Mouse (Mus musculus): ENCODE data around the gene Ccdc137.
"Not testable (repeated sequence)": the region's sequence is repeated elsewhere in the genome, so short reads cannot be mapped to it uniquely, and the experiment has no call there.

Ccdc137 gene

DNA sequence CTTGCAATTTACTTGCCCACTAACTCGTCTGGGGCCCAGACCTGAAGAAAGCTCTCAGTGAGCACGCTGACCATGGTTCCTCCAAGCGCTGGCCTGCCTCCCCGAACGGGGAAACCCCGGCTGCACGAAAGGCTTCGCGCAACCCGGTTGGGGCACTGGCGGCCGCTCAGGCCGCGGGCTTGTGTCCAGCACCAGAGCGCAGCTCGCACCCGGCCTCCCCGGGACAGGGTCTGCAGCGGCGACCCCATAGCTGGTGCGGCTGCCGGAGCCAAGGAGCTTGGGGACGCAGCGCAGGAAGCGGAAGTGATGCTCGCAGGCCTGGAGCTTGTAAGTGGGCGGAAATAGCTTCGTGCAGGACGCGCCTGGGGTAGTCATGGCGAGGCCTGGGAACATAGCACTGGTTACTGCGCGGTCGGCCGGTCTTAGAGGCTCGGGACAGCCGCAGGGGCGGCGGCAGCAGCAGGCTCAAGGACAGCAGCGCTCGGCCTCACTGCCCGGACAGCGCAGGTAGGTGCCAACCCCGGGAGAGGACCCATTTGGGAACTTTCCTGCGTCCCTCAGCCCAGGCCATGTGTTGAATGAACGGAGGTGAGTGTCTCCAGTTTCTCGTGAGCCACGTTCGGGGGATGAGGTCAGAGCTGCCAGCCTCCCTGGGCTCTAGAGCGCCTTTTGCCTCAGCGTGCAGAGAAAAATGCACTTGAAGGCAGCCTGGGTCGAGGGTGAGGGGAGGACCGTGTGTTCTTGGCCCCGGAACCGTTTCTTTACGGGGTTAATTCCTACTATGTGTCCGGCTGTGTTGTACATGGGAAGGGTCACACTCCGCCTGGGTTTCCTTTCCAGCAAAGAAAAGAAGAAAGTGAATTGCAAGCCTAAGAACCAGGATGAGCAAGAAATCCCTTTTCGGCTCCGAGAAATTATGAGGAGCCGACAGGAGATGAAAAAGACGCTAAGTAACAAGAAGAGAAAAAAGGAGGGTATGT lies at the start of gene Ccdc137, which contains the start of gene Oxld1:
TSS of gene Ccdc137 (plus strand) at position 344 of the 980 bp plus-strand sequence.
TSS of gene Oxld1 (minus strand) at position 297 of the 980 bp plus-strand sequence.
- peak; percentile 79 to 84 for DNase-seq

DNA sequence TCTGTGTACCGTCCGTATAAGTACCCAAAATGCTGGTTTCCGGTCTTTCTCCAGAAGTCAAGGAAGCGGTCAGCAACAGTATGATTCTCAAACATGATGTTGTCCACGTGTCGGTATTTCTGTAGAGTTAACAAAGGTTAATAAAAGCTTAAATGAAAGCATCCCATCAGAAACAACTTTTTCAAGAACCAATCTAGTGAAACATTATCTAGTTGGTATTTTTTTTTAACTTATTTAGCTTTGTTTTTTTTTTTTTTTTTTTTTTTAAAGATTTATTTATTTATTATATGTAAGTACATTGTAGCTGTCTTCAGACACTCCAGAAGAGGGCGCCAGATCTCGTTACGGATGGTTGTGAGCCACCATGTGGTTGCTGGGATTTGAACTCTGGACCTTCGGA lies 44.3 kb upstream of the Ccdc137 start:
- DNase-seq: not testable (repeated sequence)

DNA sequence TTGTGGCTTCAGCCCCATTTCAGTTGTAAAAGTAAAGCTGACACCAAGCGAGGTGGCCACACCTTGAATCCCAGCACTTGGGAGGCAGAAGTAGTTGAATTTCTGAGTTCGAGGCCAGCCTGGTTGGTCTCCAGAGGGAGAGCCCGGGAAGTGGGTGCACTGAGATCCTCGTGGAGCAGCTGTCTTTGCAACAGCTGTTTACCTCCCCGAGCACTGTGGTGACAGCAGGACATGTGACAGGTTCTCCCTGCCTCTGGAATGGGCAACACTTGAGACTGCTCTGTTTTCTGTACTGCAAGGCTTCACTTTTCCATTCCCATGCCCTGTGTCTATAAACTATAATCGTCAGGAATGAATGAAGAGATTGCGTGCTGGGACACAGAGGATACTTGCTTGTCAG lies 40.1 kb upstream of the Ccdc137 start:
- DNase-seq: no peak

DNA sequence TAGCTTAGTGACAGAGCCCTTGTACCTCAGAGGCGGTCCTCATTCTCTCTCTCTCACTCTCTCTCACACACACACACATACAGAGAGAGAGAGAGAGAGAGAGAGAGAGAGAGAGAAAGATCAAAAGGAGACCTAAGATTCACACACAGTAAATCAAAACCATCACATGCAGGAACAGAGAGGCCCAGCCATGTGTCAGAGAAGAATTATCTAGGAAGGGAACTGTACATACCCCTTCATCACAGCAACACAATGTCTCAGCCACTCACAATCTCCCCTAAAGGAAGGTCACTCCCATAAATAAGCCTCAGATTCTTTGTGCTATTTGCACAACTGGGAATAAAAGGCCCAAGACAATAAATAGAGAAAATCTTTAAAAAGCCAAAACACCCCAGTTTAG lies 39.3 kb upstream of the Ccdc137 start:
- DNase-seq: no peak

DNA sequence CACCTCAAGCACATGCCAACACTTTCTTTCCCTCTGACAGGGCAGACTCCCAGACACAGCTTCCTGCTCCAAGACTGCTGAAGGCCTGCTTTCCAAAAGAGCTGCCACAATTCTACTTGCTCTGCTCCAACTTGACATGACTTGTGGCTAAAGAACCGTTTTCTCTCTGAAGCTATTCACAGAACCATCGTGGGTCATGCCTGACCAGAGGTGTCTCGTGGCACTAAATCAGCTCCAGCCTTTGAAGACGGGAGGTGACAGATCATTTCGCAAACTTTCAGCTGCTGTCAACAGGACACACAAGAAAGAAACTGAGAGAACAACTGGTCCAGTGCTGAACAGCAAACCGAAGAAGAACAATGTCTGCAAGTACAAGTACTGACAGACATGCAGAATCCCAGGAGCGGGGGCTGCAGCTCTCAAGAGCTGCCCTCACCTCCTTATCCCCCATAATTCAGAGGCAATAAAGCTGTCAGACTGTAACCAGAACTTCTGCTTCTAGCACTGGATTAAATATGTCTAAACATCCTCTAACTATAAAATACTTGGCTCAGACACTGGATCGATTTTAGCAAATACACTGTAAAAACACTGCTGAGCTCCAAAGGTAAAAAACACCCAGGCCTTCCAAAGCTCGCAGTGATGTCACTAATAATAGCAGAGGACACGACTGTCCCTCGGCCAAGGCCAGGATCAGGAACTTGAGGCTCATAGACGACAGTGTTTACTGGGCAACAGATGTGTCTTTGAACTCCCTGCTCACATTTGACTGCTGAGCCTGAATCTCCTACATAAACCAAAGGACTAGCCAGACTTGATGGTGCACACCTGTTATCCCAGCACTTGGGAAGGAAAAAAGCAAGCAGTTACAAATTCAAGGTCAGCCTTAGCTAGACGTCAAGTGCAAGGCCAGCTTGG lies 35.0 kb upstream of the Ccdc137 start:
- no peak for DNase-seq

DNA sequence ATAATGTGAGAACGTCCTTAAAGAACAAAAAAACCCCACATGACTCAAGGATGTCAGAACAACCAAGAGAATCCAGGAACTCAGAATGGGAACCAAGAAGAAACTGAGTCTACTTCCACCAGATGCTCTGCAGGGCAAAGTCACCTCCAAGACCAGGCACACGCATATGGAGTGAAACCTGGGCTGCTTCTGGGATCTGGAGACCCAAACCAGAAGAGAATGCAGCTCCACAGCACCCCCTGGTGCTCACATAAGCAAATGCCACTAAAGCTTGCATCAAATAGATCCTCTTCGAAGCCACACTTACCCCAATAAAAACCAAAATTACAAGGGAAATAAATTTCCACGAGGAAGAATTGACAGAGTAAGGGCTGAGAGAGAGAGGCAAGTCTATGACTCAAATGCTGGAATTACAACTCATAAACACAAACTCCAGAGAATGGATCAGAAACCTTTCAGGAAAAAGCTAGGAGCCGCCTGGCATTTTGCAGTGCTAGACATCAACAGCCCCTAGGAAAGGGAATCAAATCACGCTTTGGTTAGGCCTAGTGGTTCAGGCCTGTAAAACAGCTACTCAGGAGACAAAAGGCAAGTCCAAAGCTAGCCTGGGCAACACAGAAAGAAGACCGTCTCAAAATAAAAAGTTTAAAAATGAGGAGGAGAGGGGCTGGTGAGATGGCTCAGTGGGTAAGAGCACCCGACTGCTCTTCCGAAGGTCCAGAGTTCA lies 34.2 kb upstream of the Ccdc137 start:
- peak; percentile 81 to 82 for DNase-seq

DNA sequence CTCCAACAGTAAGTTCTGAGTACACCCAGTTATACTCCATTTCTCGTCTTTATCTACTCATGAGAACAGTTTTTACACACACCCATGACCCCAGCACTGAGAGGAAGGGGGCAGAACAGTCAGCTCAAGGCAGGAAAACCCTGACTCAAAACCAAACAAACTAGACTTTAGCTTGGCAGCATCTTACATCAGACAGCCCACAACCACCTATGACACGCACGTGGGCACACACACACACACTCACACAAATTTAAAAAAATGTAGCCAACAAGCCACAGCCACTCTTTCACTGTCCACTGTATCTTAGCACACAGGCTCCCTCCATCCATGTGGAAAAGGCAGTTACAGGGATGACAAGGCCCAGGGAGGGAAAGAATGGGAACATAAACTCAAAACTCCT lies 31.2 kb upstream of the Ccdc137 start:
- no peak for DNase-seq

DNA sequence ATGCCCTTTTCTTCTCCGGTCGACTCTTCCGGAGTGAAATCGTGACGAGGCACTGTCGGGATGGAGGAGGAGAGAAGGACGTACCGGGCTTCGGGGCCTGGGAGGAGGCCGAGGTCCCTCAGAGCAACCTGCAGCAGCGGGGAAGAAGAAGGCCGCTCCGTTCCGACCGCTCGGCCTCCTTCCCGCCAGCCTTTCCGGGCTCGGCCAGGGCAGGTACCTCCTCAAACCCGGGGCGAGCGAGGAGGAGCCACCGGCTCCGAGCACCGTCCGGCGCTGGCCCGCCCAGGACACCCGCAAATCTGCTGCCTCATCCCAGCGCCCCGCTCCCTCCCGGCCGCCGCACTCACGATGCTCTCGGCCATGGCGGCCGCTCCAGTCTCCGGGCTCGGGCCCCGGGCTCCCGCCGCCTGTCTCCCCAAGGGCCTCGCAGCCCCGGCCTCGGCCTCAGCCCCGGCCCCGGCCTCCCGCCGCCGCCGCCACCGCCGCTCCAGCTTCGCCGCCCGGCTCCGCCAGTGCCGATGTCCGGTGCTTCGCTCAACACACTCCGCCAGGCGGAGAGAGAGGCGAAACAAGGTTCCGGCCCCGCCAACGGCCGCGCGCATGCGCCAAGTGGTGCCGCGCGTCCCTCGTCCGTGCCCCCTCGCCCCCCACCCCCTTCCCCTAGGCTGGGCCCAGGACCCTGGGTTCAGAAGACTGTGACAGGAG lies 20.6 kb upstream of the Ccdc137 start, which contains the start of gene Nploc4:
TSS of gene Nploc4 (minus strand) at position 557 of the 705 bp plus-strand sequence.
- peak; percentile 93 to 95 for DNase-seq

DNA sequence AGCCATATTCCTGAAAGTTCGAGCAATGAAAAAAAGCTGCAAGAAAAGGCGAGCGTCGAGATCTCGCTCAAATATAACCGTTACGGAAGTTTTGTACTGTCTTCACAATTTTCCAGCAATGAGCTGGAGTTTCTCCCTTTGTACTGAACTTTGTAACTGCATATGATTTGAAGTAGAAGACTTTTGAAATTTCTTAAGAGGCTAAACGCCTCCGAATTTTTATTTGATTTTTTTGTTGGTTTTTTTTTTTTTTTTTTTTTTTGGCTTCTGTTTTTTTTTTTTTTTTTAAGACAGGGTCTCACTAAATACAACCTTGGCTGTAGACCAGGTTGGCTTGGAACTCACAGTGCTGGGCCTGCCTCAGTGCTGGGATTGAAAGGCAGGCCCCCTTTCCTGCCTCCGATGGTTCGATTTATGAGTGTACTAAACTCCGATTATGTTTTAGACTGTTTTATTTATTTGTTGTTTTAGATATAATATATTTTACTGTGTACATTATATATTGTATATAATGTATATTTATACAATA lies 20.0 kb upstream of the Ccdc137 start:
- no peak for DNase-seq

DNA sequence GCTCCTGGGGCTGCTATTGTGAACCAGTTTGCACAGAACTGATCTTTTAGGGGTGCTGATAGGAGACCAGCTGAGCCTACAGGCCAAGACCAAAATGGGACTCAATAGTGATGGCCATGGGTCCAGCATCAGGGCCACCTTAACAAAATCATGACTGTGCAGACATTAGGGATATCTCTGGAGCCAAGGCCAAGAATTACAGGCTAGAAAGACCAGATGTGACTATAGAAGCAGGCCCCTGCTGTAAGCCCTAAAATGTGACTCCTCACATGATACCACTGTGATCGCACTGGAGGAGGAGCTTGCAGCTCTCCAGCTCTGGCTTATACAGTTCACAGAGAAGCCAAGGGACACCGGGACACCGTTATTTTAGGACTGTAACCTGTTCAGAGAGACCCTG lies 15.6 kb upstream of the Ccdc137 start, which contains the start of gene Tspan10:
TSS of gene Tspan10 (plus strand) at position 301 of the 400 bp plus-strand sequence.
- DNase-seq: no peak

DNA sequence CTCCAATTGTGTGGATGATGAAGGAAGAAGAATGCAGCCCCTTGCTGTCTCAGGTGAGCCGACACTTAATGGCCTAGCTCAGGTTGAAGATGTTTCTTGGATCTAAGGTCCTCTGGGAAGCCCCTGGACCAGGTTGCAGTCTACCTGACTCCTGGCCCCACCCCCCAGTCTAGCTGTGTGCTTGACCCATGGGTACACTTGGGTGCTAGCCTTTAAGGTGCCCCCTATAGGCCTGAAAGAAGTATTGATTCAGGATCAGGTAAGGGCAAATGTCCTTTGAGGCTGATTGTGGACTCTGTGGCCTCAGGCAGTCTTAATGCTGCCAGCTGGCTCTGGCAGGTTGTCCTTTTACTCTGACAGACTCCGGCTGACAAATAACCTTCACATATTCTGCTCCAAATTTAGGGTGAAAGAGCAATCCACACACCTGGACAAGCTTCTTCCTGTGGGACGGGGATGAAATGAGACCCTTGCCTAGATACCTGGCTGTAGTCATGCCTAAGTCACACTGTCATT lies 15.1 kb upstream of the Ccdc137 start:
- DNase-seq: no peak

DNA sequence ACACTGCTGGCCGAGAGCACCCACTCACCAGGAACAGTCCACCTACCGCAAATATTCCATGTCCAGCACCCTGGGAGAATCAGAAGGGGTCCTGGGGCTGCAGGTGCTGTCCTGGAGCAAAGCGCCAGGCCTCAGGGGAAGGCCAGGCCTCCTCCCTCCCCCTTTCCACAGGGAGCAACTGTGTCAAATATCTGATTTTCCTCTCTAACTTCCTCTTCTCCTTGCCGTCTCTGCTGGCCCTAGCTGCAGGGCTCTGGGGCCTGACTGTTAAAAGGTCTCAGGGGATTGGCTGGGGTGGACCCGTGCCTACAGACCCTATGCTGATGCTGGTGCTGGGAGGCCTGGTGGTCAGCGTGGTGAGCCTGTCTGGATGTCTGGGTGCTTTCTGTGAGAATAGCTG lies 13.8 kb upstream of the Ccdc137 start:
- no peak for DNase-seq

DNA sequence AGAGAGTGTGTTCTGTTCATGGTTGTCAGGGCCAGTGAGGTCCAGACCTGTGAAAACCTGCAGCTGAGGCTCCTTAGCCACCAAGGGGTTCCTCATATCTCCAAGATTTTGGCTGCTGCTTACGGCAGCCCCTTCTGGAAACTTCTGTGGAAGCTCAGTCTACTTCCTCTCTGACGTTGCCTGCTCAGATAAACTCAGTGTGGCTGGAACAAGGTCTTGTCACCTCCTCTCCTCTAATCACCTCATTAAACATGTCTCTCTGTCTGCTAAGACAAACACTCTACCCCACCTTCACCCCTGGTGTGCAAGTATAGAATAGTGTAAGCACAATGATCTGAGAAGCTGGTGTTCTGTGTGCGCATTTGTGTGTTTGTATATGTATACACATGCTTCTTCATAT lies 12.4 kb upstream of the Ccdc137 start:
- no peak for DNase-seq

DNA sequence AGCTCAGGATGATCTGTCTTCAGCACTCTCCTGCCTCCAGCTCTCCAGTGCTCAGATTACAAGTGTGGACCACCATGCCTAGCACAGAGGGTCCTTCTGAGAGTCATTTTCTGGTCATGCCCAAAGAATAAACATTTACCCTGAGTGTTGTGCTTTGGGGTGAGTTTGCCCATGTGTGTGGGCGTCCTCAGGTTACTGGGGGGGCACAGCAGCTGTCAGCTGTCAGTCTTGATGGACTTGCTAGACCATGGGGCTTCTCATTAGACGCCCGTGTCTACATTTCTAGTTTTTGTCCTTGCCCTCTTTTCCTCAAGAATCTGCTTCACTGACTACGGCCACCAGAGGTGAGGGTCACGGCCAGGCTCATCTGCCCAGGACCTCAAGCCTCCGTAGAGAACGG lies 10.7 kb upstream of the Ccdc137 start:
- DNase-seq: no peak

DNA sequence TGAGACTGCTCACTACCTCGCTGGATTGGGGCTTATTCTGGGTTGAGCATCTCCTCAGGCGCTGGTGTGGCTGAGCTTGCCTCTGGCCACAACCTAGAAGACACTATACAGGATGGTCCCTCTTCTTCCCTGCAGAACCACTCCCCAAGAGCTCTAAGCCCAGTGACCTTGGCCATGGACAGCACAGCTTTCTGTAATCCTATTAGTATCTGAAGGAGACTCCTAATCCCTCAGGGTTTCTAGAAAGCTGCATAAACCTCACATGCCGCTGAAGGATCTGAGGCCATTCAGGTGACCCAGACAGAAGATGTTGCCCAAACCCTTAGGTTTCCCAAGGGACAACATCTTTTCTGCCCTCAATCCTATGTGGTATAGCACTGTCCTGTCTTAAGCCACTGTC lies 5.7 kb upstream of the Ccdc137 start:
- DNase-seq: no peak

DNA sequence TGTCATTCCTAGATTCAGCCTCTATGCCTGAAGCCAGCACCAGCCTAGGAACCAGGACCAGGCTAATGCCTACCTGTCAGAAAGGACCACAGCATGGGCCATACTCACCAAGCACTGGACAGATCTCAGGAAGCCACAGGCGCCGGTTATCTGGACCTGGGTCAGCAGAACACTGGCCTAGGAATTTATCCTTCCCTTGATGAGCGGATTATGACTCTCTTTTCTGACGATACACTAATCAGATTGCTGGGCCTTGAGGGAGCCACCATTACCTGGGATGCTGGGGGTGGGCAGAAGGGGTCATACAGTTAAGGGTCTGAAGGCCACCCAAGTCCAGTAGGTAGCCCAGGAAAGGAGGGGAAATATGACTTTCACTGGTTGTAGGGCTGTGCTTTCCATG lies 4.6 kb upstream of the Ccdc137 start, which contains the start of gene Pde6g:
TSS of gene Pde6g (minus strand) at position 195 of the 400 bp plus-strand sequence.
- DNase-seq: no peak

DNA sequence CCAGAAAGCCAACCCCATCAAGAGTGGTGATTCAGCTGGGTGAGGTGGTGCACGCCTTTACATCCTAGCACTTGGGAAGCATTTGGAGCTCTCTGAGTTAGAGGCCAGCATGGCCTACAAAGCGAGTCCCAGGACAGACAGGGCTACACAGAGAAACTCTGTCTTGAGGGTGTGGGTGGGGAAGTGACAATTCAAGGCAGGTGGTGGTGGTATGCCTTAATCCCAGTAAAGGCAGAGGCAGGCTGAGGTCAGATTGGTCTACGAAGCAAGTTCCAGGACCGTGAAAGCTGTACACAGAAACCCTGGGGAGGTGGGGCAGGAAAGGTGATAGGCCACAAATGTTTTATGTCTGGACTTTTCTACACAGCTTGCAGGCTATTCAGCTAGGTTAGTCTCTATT lies 3.0 kb upstream of the Ccdc137 start:
- DNase-seq: no peak

DNA sequence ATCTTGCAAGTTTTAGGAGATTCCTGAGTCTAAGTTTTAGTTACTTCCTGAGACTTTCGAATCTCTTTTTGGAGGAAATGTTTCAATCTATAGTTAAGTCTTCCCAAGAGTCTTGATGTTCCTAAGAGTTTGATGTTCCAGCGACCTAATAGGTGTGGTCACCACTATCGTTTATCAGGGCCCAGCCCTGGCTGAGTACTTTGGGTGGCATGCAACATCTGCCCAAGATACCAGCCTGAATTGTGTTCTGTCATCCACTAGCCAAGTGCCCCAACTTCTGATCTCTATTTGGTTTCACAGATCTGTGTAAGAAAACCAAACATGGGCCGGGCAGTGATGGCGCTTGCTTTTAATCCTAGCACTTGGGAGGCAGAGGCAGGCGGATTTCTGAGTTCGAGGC lies 2.5 kb upstream of the Ccdc137 start:
- DNase-seq: no peak

DNA sequence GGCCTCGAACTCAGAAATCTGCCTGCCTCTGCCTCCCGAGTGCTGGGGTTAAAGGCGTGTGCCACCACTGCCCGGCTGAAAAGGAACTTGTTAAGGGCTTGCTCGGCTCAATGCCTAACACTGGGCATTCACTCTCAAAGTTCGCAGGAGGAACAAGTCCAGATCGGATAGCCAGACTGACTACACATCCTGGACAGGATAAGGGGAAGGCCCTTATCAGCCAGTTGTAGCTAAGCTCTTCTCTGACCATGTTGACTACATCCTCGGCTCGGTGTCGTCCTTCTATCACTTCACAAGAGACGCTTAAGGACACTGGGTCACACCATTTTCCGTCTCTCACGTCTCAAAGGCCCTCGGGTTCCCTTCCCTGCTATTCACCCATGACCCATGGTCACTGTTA lies 545 bp upstream of the Ccdc137 start:
- no peak for DNase-seq

DNA sequence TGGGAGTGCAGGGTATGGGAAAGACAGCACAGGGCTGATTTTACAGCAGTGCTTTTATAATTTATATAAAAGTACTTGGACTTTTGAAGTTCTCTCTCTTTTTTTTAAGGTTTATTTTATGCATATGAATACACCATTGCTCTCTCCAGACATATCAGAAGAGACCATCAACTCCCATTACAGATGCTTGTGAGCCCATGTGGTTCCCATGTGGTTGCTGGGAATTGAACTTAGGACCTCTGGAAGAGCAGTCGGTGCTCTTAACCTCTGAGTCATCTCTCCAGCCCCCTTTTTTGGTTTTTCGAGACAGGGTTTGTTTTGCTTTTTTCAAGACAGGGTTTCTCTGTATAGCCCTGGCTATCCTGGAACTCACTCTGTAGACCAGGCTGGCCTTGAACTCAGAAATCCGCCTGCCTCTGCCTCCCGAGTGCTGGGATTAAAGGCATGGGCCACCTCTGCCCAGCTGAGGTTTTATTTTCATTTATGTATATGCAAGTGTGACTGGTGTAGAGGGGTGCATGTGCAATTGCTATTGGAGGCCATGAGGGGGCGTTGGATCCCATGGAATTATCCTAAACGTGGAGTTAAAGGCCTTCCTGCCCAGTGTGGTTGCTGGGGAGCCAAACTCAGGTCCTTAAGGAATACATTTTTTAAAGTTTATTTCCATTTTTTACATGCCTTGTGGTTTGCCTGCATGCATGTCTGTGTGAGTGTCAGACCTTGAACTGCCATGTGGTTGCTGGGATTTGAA lies 1.1 kb downstream of the Ccdc137 start:
- peak in 1 of 2 experiments; percentile 28 for DNase-seq

Data from cerebellum, postnatal 14 days (tissue).